Mouse (Mus musculus): ENCODE measurements around the gene Adar. TPM values are rescaled to one million over a fixed set of nuclear protein-coding genes. Genes with fewer than 3 reads are reported as not detected.

Adar gene
- polyA plus RNA-seq, 1 experiment from 2014 or later, result 12.6 TPM

Other genes starting within 250 kb of the Adar start
- 0.19 and 0.45 TPM in 2 replicates for gene Kcnn3, start 194.9 kb upstream of the Adar start, polyA plus RNA-seq (2014; fragmentation: Nextera tagmentation; extraction: Ambion mirVana)
- gene Chrnb2, start 49.6 kb downstream of the Adar start, polyA plus RNA-seq (2014; fragmentation: Nextera tagmentation; extraction: Ambion mirVana), result 0.34 and 0.36 TPM in 2 replicates
- gene Ube2q1, start 58.6 kb downstream of the Adar start, polyA plus RNA-seq (2014; fragmentation: Nextera tagmentation; extraction: Ambion mirVana), result 15.0 and 15.7 TPM in 2 replicates
- 3.2 and 3.9 TPM in 2 replicates for gene She, start 116.3 kb downstream of the Adar start, polyA plus RNA-seq (2014; fragmentation: Nextera tagmentation; extraction: Ambion mirVana)
- gene Il6ra, start 198.2 kb downstream of the Adar start, polyA plus RNA-seq (2014; fragmentation: Nextera tagmentation; extraction: Ambion mirVana), result 0.71 and 1.0 TPM in 2 replicates
- gene Atp8b2, start 248.5 kb downstream of the Adar start, polyA plus RNA-seq (2014; fragmentation: Nextera tagmentation; extraction: Ambion mirVana), result 7.7 and 9.1 TPM in 2 replicates

Measured in liver, embryonic 11.5 days (tissue).